Mouse (Mus musculus): Measurements from ENCODE around the gene Rhbg. TPM values are rescaled to one million over a fixed set of nuclear protein-coding genes. Genes with fewer than 3 reads are reported as not detected.
A peak's percentile ranks its signal among the peaks of the same experiment; 100 is the strongest.

The Rhbg gene
- total RNA-seq, 2 experiments from 2014 or later: not detected

DNA sequence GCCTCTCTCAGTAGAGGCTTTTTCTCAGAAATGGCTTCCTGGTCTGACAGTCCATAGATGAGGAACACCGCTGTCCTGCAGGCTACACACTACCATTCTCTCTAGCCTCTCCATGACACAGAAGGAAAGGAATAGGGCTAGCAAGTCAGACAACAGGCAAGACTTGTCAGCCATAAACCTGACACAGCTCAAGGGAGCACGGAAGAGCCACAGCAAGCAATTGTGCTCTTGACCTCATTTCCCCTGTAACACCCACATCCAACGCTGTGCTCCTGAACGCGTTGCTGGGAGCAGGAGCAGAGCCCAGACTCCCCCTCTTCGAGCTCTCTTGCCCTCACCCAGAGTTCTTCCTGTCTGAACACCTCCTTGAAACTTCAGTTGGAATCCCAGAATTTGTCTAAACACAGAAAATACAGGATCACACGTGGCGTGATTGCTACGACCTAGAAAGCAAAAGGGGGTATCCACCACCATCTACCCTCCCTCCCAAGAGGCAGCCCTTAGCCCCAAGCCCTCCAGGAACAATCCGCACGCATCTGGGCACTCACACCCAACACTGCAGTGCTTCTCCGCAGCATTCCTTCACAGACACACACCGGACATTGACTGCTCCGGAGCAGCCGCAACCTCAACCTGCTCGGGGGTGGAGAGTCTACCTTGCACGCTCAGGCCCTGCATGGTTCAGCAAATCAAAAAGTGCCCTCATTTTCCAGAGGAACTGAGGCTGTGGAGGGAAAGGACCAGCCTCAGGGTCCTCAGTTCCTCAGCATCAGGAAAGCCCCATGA is 24.1 kb downstream of the Rhbg start:
- DNase-seq (ENCODE audit: low spot score in 2 of 2): peak; percentile 39 to 47

DNA sequence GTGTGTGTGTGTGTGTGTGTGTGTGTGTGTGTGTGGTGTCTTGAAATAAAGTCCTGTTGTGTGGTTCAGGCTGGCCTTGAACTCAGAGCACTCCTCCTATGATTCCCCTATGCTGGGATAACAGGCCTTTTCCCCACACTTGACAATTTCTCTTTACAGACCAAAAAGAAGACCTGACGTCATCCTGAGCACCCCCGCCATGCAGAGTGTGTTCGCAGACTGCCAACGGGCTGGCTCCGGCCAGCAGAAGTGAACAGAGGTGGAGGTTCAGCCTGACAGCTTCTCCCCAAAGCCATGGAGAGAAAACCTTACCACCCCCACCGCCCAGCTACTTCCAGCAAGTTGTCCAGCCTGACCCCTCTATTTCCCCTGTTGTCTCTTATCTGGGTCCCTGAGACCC is 25.0 kb downstream of the Rhbg start:
- peak; percentile 19 to 32 for DNase-seq (ENCODE audit: low spot score in 2 of 2)

DNA sequence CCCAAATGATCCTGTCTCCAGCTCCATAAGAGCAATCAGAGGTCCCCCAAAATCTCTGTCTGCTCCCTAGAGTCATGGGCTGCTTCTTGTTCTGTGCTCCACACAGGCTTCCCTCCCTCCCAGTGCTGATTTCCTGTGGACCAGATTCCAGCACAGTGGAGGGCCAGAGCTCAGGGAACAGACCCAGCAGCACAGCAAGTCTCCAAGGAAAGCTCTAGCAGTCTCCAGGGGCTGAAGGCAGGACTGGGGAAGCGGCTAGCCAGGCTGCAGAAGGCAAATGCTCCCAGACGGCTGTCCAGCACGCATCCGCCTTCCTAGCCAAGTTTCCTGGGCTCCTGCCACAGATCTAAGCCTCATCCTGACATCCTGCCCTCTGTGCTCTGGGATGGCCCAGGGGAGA is 25.6 kb downstream of the Rhbg start:
- DNase-seq (ENCODE audit: low spot score in 2 of 2): peak; percentile 25 to 43

GRCm38 (mm10) chr3:88227976-88228375 is 26.5 kb downstream of the Rhbg start:
- DNase-seq (ENCODE audit: low spot score in 2 of 2): peak in 1 of 2 experiments; percentile 69

- no peak for DNase-seq (ENCODE audit: low spot score in 2 of 2)
Measured at GRCm38 (mm10) chr3:88227260-88227659, 27.2 kb downstream of the Rhbg start.

DNA sequence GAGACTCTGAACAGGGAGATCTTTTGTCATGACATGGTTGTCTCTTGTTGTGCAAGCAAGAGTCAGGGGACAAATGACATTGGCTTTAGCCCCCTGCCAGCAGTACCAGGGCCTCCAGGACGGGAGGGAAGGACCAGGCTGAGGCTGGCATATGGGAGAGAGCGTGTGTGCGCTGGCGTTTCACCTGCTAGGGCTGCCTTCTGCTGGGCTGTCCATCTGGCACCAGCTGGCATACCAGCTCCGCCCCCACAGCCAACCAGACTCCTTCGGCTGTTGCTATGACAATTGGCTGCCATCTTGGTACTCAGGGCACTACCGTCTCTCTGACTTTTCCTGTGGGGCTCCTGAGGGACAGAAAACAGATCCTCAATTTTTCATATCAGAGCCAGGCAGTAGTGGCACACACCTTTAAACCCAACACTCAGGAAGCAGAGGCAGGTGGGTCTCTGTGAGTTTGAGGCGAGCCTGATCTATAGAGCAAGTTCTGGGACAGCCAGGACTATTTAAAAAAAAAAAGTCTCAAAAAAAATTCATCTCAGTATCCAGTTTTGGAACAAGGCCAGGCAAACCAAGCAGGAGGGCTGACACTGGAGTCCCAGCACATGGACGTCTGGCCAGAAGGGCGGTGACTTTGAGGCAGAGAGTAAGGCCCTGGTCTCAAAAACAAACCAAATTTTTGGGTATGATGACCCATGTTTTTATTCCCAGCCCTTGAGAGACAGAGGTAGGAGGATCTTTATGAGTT is 28.2 kb downstream of the Rhbg start:
- peak in 1 of 2 experiments; percentile 86 for DNase-seq (ENCODE audit: low spot score in 2 of 2)

GRCm38 (mm10) chr3:88224929-88225328 is 29.6 kb downstream of the Rhbg start:
- DNase-seq (ENCODE audit: low spot score in 2 of 2): no peak

GRCm38 (mm10) chr3:88222446-88222845 is 32.1 kb downstream of the Rhbg start:
- DNase-seq (ENCODE audit: low spot score in 2 of 2): no peak

GRCm38 (mm10) chr3:88221519-88222390 is 32.8 kb downstream of the Rhbg start:
- peak; percentile 84 to 94 for DNase-seq (ENCODE audit: low spot score in 2 of 2)

- no peak for DNase-seq (ENCODE audit: low spot score in 2 of 2)
Measured at GRCm38 (mm10) chr3:88220842-88221241, 33.7 kb downstream of the Rhbg start.

DNA sequence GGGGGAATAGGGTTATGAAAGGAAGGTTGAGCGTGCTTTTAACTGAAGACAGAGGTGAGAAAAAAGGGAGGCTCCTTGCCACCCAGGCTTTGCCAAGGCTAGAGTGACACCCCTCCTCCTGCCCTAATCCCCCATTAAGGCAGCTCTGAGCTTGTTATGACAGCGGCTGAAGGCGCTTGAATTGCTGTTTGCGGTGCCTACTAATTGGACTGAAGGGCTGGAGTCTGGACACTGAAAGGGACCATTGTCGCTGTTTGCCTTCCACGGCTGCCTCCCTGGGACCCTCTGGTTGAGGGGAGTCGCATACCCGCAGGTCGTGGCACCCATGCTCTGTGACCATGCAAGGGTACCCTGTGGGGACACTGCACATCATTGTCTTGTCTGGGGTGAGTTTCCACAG is 34.6 kb downstream of the Rhbg start:
- no peak for DNase-seq (ENCODE audit: low spot score in 2 of 2)

- DNase-seq (ENCODE audit: low spot score in 2 of 2): no peak
Measured at GRCm38 (mm10) chr3:88217679-88218078, 36.8 kb downstream of the Rhbg start.

DNA sequence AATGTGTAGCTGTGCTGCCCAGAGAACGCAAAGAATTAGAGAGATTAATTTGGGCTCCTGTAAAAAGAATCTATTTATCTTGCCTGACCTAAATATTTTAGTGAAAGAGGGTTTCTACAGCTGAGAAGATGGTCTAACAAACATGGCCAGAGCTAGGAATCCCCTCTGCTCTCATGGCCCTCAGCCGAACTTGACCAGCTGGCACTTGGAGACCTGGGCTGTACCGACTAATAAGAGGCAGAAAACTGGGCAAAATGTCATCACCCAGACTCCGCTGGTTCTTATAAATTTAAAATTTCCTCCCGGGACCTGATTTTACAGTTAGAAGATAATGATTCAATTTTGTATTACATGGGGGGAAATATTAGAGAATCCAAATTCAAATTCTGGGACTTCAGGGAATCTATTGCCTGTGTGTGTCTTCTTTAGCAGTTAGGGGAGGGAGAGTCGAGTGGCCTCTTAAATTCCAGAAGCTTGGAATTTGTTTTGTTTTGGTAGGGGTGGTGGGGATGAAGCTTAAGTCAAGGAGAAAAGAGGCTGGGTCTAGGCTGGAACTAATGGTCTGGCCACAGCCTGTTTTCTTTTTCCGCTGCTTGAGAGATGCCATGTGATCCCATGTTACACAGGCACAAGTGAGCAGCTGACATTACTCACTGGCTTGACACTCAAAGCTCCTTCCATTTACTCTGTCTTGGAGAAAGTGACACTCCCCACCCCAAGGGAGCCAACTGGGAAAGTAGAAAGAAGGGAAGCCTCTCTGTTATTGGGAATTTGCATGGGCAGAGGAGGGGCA is 37.8 kb downstream of the Rhbg start:
- DNase-seq (ENCODE audit: low spot score in 2 of 2): no peak

- no peak for DNase-seq (ENCODE audit: low spot score in 2 of 2)
Measured at GRCm38 (mm10) chr3:88216116-88216515, 38.4 kb downstream of the Rhbg start.

DNA sequence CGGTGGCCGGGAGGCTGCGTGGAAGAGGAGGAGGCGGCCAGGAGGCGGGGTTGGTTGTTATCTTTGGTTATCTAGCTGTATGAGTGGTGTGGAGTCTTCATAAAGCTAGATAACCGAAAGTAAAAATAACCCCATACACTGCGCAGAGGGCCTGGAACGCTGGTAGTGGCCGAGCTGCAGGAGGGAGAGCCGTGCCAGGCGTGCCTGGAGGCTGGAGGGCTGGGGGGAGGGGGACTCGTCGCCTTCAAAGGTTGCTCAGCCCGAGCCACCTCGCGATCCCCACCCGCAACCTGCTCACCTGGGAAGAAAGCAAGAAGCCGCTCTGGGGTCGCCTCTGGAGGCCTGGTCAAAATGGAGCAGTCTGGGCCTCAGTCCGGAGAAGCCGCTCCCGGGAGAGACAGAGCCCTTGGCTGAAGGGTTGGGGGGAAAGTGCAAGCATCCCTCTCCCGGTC is 38.9 kb downstream of the Rhbg start:
- DNase-seq (ENCODE audit: low spot score in 2 of 2): no peak

DNA sequence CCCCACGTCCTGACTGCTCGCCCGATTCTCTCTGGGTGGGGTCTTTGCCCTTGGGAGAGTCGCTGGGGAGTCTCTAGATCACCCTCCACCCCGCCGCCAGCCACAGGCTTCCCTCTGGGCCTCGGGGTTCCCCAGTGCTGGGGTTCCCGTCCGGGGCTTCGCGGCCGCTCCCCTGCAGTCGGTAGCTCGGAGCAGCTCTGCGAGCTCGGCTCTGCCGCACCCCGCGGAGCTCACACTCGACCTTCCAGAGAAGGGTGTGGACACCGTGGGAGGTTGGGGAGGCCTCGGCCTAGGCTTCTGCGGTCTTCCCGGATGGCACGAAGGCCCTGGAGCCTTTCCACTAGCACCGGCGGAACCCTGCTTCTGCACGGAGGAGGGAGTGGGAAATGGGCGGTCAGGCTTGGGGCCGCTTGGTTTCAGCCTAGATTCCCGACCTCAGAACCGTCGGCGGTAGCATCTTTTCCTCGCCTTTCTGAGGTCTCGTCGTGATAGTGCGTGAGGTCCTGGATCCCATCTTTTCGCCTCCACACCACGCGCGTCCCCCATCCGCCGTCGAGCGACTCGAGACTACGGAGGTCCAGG is 39.4 kb downstream of the Rhbg start:
- no peak for DNase-seq (ENCODE audit: low spot score in 2 of 2)

GRCm38 (mm10) chr3:88214197-88214938 is 40.1 kb downstream of the Rhbg start:
- DNase-seq (ENCODE audit: low spot score in 2 of 2): peak in 1 of 2 experiments; percentile 84

DNA sequence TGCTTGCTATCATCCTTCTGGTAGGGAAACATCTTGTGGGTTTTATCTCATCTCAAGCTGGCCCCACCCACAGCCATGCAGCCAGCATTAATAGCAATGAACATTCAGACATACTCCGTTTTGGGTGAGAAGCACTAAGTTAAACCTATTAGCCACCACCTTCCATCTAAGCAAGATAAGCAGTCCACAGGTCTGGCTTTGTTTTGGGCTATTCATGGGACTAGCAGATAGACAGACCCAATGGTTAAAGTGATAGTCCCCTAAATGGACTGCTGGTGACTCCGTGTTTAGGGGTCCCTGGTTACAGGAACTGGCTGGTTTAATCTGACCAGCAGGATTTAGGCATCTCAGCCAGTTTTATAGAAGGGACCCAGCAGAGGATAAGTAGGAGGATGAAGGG is 41.5 kb downstream of the Rhbg start:
- peak in 1 of 2 experiments; percentile 35 for DNase-seq (ENCODE audit: low spot score in 2 of 2)

DNA sequence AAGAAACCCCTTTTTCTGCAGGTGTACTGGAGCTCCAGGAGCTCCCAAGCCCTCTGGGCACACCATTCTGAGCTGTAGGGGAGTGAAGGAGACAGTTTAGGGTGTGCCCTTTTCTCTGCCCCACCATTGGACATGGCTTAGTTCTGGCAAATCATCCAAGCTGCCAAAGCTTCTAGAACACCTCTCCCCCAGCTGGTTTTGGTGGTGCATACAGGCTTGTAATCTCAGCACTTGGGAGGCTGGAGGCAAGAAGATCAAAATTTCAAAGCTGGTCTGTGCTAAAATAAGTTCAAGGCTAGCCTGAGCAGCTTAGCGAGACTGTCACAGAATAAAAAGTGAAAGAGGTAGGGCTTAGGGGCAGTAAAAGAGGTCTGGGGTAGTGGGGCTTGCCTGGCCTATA is 42.2 kb downstream of the Rhbg start:
- DNase-seq (ENCODE audit: low spot score in 2 of 2): no peak
